Mouse (Mus musculus) embryonic facial prominence, embryonic 11.5 days (tissue): ENCODE results near the gene Gm9999. TPM values are rescaled to one million over a fixed set of nuclear protein-coding genes. Genes with fewer than 3 reads are reported as not detected.

Experiments used
- ATAC-seq: fragments of 200-750 bp; cut with Nextera tagmentation; replicated peaks from 2 replicates; pipeline ENCODE4 v1.8.0; 2017; ENCODE audit warnings: low read depth; ENCODE audit not compliant: insufficient number of reproducible peaks, low FRiP score, low TSS enrichment
- DNase-seq: peaks from one replicate; pipeline ENCODE4 v3.0.0-alpha.2; 2015; ENCODE audit warnings: low spot score
- H3K27ac ChIP-seq: fragments of 300-500 bp; sonication (generic); replicated peaks from 2 replicates; pipeline ENCODE4 v1.5.1; 2014; ENCODE audit warnings: mild to moderate bottlenecking, low read depth, low read length, control low read depth
- H3K27me3 ChIP-seq: fragments of 300-500 bp; sonication (generic); 2 replicates; pipeline ENCODE4 v1.6.1; 2014; ENCODE audit warnings: mild to moderate bottlenecking, low read length, moderate library complexity, mixed read lengths; ENCODE audit not compliant: control insufficient read depth, insufficient read depth
- H3K36me3 ChIP-seq: fragments of 300-500 bp; sonication (generic); replicated peaks from 2 replicates; pipeline ENCODE4 v1.6.1; 2014; ENCODE audit warnings: low read depth, mild to moderate bottlenecking, low read length, moderate library complexity, mixed read lengths; ENCODE audit not compliant: control insufficient read depth, insufficient read depth
- H3K4me1 ChIP-seq: fragments of 300-500 bp; sonication (generic); 2 replicates; pipeline ENCODE4 v1.6.1; 2014; ENCODE audit warnings: low read length, mixed read lengths; ENCODE audit not compliant: control insufficient read depth, insufficient read depth
- H3K4me2 ChIP-seq: fragments of 300-500 bp; sonication (generic); 2 replicates; pipeline ENCODE4 v1.6.1; 2014; ENCODE audit warnings: low read depth, mild to moderate bottlenecking, control low read depth, low read length, moderate library complexity
- H3K4me3 ChIP-seq: fragments of 300-500 bp; sonication (generic); 2 replicates; pipeline ENCODE4 v1.5.1; 2014; ENCODE audit warnings: low read depth, low read length, control low read depth
- H3K9ac ChIP-seq: fragments of 300-500 bp; sonication (generic); replicated peaks from 2 replicates; pipeline ENCODE4 v1.6.1; 2014; ENCODE audit warnings: mild to moderate bottlenecking, control low read depth, low read length
- H3K9me3 ChIP-seq: fragments of 300-500 bp; sonication (generic); replicated peaks from 2 replicates; pipeline ENCODE4 v1.6.1; 2016; ENCODE audit warnings: mild to moderate bottlenecking, low read length, inconsistent platforms, mixed read lengths; ENCODE audit not compliant: control insufficient read depth
- WGBS: fragments of 180-500 bp; shearing (Covaris S2); extraction: QIAGEN DNeasy Blood & Tissue Kit; methylation state at CpG from one replicate; pipeline ENCODE4 v1.1.7; 2014; 5-methylcytosine and 5-hydroxymethylcytosine counted together
- polyA plus RNA-seq: library from polyadenylated mRNA; unstranded; fragments of >200 nt; fragmentation: Nextera tagmentation; extraction: Ambion mirVana; gene quantifications from 2 replicates; pipeline ENCODE4 v1.2.1, GENCODE M21; 2014

The Gm9999 gene
- polyA plus RNA-seq, 1 experiment from 2014 or later: not detected

GRCm38 (mm10) chr7:46993079-46993478 is 9.7 kb downstream of the Gm9999 start:
- no peaks in the 10 kb centered on the region for H3K27me3 ChIP-seq
- no peaks in the 10 kb centered on the region; the same call in none of the 2 replicates for H3K36me3 ChIP-seq
- no peaks in the 10 kb centered on the region for H3K4me1 ChIP-seq
- DNase-seq: no peak
- no peak overlapping the region for H3K4me3 ChIP-seq
- no peaks in the 10 kb centered on the region for H3K9me3 ChIP-seq
- WGBS: 88% methylated on average over 8 of the region's 8 CpGs
- no peak for ATAC-seq
- no peak overlapping the region for H3K9ac ChIP-seq
- no peak overlapping the region for H3K4me2 ChIP-seq
- no peak overlapping the region for H3K27ac ChIP-seq

GRCm38 (mm10) chr7:46995558-46995957 is 12.2 kb downstream of the Gm9999 start:
- Histone ChIP-seq H3K9ac (no peak overlapping the region), H3K36me3 (no peaks in the 10 kb centered on the region; the same call in none of the 2 replicates), H3K27me3 (no peaks in the 10 kb centered on the region), H3K4me3 (no peak overlapping the region), H3K9me3 (no peaks in the 10 kb centered on the region), H3K27ac (no peak overlapping the region), H3K4me2 (no peak overlapping the region), H3K4me1 (no peaks in the 10 kb centered on the region)
- ATAC-seq (no peak), DNase-seq (no peak)
- 92% methylated on average over 3 of the region's 3 CpGs for WGBS

- Histone ChIP-seq H3K9me3 (no peaks in the 10 kb centered on the region), H3K9ac (no peak overlapping the region), H3K36me3 (no peaks in the 10 kb centered on the region; the same call in none of the 2 replicates), H3K4me1 (no peaks in the 10 kb centered on the region), H3K27me3 (no peaks in the 10 kb centered on the region), H3K4me3 (no peak overlapping the region), H3K4me2 (no peak overlapping the region), H3K27ac (no peak overlapping the region)
- WGBS: 94% methylated on average over 4 of the region's 4 CpGs
- ATAC-seq (no peak), DNase-seq (no peak)
Measured at GRCm38 (mm10) chr7:46997008-46997407, 13.6 kb downstream of the Gm9999 start.

DNA sequence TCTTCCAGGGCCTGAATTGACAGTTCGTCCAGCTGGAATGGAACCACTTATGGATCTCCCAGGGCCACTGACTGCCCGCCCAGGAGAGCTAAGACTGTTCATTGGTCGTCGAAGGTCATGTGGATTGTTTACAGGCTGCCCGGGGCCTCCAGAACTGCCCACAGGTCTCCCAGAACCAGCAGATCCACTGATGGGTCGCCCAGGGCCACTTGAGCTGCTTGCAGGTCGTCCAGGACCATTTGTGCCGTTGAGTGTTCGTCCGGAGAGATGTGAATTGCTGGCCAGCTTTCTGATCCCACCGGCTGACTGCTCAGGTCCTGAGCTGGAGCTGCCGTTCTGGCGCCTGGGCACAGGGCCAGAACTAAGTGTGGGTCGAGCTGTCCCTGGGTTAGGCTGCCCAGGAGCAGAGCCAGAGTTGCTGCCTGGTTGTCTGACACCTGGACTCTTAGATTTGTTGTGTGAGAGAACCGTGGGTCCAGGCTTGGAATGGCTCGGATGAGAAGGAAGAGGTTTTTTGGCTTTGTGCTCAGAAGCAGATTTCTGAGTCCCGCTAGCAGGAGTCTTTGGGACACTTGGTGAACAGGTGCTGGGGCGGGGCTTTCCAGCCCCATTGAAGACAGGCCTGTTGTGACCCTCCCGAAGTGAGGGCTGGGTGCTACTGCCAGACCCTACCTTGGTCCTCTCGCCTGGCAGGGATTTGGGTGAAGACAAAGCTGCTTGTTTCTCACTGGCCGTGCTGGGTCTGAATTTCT is 14.4 kb downstream of the Gm9999 start:
- ATAC-seq: no peak
- H3K27ac ChIP-seq: no peak overlapping the region
- H3K4me3 ChIP-seq: no peak overlapping the region
- no peak overlapping the region for H3K9ac ChIP-seq
- no peaks in the 10 kb centered on the region for H3K9me3 ChIP-seq
- H3K4me1 ChIP-seq: no peaks in the 10 kb centered on the region
- no peak overlapping the region for H3K4me2 ChIP-seq
- WGBS: 92% methylated on average over 21 of the region's 21 CpGs
- H3K27me3 ChIP-seq: no peaks in the 10 kb centered on the region
- no peaks in the 10 kb centered on the region; the same call in none of the 2 replicates for H3K36me3 ChIP-seq
- no peak for DNase-seq

- H3K27ac ChIP-seq: no peak overlapping the region
- DNase-seq (no peak), ATAC-seq (no peak)
- WGBS: 91% methylated on average over 2 of the region's 2 CpGs
- no peaks in the 10 kb centered on the region for H3K27me3 ChIP-seq
- H3K9ac ChIP-seq: no peak overlapping the region
- no peaks in the 10 kb centered on the region; the same call in none of the 2 replicates for H3K36me3 ChIP-seq
- no peak overlapping the region for H3K4me2 ChIP-seq
- H3K4me3 ChIP-seq: no peak overlapping the region
- H3K9me3 ChIP-seq: no peaks in the 10 kb centered on the region
- H3K4me1 ChIP-seq: no peaks in the 10 kb centered on the region
Measured at GRCm38 (mm10) chr7:46998942-46999341, 15.6 kb downstream of the Gm9999 start.

DNA sequence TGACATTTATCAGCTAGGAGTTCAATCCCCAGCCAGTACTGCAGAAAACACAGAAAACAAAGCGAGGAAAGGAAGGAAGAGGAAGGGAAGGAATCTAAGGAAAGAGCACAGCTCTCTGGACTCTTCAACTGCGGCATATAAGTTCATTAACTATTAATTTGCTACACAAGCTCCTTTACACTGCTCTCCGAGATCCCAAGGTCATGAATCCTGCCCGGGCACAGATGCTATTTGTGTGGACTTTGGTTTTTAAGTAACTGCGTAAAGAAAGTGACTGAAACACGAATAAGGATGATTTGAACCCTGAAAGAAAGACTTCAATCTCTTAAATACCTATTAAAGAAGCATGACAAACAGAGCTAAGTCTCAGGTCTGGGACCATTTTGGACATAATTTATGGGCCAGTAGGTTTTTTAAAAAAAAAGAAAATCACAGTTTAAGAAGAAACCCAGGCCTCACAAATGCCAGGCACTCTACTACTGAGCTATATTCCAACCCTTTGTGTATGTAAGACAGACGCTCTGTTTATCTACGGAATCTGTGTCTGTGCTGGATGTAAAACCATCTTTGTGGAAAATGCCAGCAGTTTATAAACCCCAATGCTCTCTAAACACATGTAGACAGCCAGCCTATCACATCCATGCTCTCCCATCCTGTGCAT is 16.7 kb downstream of the Gm9999 start:
- WGBS: 90% methylated on average over 8 of the region's 8 CpGs
- Histone ChIP-seq H3K36me3 (no peaks in the 10 kb centered on the region; the same call in none of the 2 replicates), H3K4me1 (no peaks in the 10 kb centered on the region), H3K9ac (no peak overlapping the region), H3K27ac (no peak overlapping the region), H3K4me3 (no peak overlapping the region), H3K4me2 (no peak overlapping the region), H3K9me3 (no peaks in the 10 kb centered on the region), H3K27me3 (no peaks in the 10 kb centered on the region)
- ATAC-seq: no peak
- no peak for DNase-seq

DNA sequence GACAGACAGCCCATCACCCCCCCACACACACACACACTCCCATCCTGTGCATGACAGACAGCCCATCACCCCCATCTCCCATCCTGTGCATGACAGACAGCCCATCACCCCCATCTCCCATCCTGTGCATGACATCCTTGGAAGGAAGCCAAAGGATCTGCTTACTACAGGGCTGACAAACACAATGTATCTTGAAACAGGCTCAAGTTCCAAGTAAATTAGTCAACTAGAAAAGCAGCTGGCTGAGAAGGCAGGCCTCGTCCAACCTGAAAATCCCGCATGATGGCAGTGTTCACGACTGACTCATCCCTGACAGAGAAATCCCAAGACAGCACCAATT is 17.2 kb downstream of the Gm9999 start:
- whole genome bisulfite sequencing: 63% methylated on average over 3 of the region's 3 CpGs
- peak; percentile 78 for ATAC-seq
- H3K4me1 ChIP-seq: no peaks in the 10 kb centered on the region
- no peaks in the 10 kb centered on the region; the same call in 1 of the 2 replicates for H3K36me3 ChIP-seq
- peak; percentile 37 for DNase-seq
- H3K27me3 ChIP-seq: no peaks in the 10 kb centered on the region
- H3K9me3 ChIP-seq: no peaks in the 10 kb centered on the region
- H3K9ac ChIP-seq: no peak overlapping the region
- no peak overlapping the region for H3K4me3 ChIP-seq
- no peak overlapping the region for H3K27ac ChIP-seq
- no peak overlapping the region for H3K4me2 ChIP-seq
